Mouse (Mus musculus) neural tube, embryonic 12.5 days (tissue): ENCODE measurements around the gene Sorcs2. TPM values are rescaled to one million over a fixed set of nuclear protein-coding genes. Genes with fewer than 3 reads are reported as not detected.

Experiments used
- ATAC-seq: fragments of 200-750 bp; cut with Nextera tagmentation; 2 replicates; pipeline ENCODE4 v1.8.0; 2017; ENCODE audit warnings: low read depth, mild to moderate bottlenecking, moderate TSS enrichment, moderate library complexity; ENCODE audit not compliant: low FRiP score
- H3K27ac ChIP-seq: fragments of 300-500 bp; sonication (generic); 2 replicates; pipeline ENCODE4 v1.5.1; 2016
- H3K27me3 ChIP-seq: fragments of 300-500 bp; sonication (generic); replicated peaks from 2 replicates; pipeline ENCODE4 v1.6.1; 2016; ENCODE audit warnings: mild to moderate bottlenecking
- H3K36me3 ChIP-seq: fragments of 300-500 bp; sonication (generic); 2 replicates; pipeline ENCODE4 v1.6.1; 2016; ENCODE audit warnings: mild to moderate bottlenecking
- H3K4me1 ChIP-seq: fragments of 300-500 bp; sonication (generic); 2 replicates; pipeline ENCODE4 v1.6.1; 2016
- H3K4me2 ChIP-seq: fragments of 300-500 bp; sonication (generic); replicated peaks from 2 replicates; pipeline ENCODE4 v1.6.1; 2016; ENCODE audit warnings: mild to moderate bottlenecking
- H3K4me3 ChIP-seq: fragments of 300-500 bp; sonication (generic); 2 replicates; pipeline ENCODE4 v1.5.1; 2016
- H3K9ac ChIP-seq: fragments of 300-500 bp; sonication (generic); 2 replicates; pipeline ENCODE4 v1.6.1; 2016; ENCODE audit warnings: mild to moderate bottlenecking
- H3K9me3 ChIP-seq: fragments of 300-500 bp; sonication (generic); 2 replicates; pipeline ENCODE4 v1.6.1; 2016; ENCODE audit warnings: mild to moderate bottlenecking
- WGBS: fragments of 180-500 bp; shearing (Covaris S2); methylation state at CpG from one replicate; pipeline ENCODE4 v1.1.7; 2016; 5-methylcytosine and 5-hydroxymethylcytosine counted together
- polyA plus RNA-seq: library from polyadenylated mRNA; unstranded; fragments of >200 nt; fragmentation: Nextera tagmentation; extraction: Ambion mirVana; gene quantifications from 2 replicates; pipeline ENCODE4 v1.2.1, GENCODE M21; 2016

The Sorcs2 gene
- polyA plus RNA-seq, 1 experiment from 2014 or later = 11.0 TPM

DNA sequence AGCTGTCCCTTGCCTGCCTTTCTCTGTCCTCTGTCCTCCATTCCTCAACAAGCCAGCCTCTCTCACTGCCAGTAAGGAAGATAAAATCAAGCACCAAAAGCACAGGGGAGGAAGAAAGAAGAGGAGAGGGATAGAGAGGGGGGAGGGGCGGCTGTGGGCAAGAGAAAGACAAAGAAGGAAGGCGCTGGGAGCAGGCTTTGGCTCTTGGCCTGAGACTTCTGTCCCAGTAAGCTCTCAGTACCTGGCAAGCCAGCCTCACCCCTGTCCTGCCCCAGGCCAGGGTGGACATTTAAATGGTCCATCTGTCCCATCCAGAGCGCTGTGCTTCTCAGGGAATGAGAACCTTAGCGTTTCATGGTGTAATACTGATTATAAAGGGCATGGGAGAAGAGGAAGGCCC is 203.3 kb downstream of the Sorcs2 start:
- Histone ChIP-seq H3K4me1 (peaks cover 11% of the 10 kb centered on the region), H3K27me3 (no peaks in the 10 kb centered on the region), H3K4me3 (no peak overlapping the region), H3K9me3 (no peaks in the 10 kb centered on the region), H3K4me2 (no peak overlapping the region), H3K9ac (no peak overlapping the region), H3K36me3 (no peaks in the 10 kb centered on the region), H3K27ac (no peak overlapping the region)
- ATAC-seq = no peak
- 50% methylated on average over 4 of the region's 4 CpGs for WGBS

DNA sequence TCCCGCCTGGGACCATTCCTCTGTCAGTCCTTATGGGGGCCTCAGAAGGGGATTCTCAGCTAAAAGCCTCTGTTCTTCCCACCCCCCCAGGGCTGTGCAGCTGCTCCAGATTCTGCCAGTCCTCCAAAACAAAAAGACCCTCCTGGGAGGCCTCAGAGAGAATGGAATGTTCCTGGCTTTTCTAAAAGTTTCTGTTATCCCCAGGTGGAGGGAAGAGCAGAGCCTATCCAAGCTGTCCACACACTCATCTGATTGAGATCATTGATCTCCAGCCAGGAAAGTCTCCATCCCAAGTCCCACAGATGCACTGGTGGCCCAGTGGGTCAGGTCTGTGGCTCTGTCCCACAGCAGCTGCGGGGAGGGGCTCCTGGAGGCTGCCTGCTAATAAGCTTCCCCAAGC is 205.3 kb downstream of the Sorcs2 start:
- WGBS = 86% methylated on average over 2 of the region's 2 CpGs
- Histone ChIP-seq H3K9ac (no peak overlapping the region), H3K4me3 (no peak overlapping the region), H3K9me3 (no peaks in the 10 kb centered on the region), H3K27ac (no peak overlapping the region), H3K4me1 (peaks cover 11% of the 10 kb centered on the region), H3K36me3 (no peaks in the 10 kb centered on the region), H3K4me2 (no peak overlapping the region), H3K27me3 (no peaks in the 10 kb centered on the region)
- ATAC-seq = no peak

DNA sequence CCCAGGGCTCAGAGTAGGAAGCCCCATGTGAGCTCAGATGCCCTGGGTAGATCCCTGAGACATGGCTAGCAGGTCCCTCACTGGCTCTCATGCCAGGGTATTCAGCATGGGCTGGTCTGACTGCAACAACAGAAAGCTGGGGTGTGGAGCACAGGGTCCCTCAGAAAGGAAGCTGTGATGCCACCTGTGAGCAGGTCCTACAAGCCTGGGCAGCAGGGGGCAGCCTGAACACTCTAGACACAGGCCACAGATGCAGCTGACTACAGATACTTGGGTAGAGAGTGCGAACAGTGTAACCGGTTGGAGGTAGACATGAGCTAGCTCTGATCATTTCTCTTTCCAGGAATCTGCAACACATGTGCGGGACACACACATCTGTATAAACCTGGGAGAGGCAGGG is 206.1 kb downstream of the Sorcs2 start:
- Histone ChIP-seq H3K36me3 (no peaks in the 10 kb centered on the region), H3K4me3 (no peak overlapping the region), H3K9ac (no peak overlapping the region), H3K4me1 (peaks cover 11% of the 10 kb centered on the region), H3K4me2 (no peak overlapping the region), H3K9me3 (no peaks in the 10 kb centered on the region), H3K27ac (no peak overlapping the region), H3K27me3 (no peaks in the 10 kb centered on the region)
- ATAC-seq = no peak
- 88% methylated on average over 3 of the region's 3 CpGs for WGBS

DNA sequence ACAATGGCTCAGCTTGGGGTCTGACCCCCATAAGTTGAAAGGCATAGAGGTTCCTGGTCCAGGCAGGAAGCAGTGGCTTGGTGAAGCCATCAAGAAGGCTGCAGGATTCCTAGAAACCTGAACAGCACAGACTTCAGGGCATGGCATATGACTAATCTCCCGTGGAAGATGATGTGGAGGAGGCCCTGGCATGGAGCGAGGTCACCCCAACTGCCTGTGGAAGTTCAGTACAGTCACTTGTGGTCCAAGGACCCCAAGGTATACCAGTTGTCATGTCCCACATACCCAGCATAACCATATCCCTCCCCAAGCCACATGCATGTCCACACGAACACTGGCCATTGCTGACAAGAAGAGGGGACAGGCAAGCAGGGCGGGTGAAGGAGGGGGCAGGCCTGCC is 206.7 kb downstream of the Sorcs2 start:
- no peaks in the 10 kb centered on the region for H3K36me3 ChIP-seq
- H3K4me2 ChIP-seq = no peak overlapping the region
- no peak overlapping the region for H3K9ac ChIP-seq
- no peaks in the 10 kb centered on the region for H3K27me3 ChIP-seq
- peaks cover 11% of the 10 kb centered on the region for H3K4me1 ChIP-seq
- H3K9me3 ChIP-seq = no peaks in the 10 kb centered on the region
- 95% methylated on average over 4 of the region's 4 CpGs for WGBS
- no peak for ATAC-seq
- no peak overlapping the region for H3K4me3 ChIP-seq
- H3K27ac ChIP-seq = no peak overlapping the region

DNA sequence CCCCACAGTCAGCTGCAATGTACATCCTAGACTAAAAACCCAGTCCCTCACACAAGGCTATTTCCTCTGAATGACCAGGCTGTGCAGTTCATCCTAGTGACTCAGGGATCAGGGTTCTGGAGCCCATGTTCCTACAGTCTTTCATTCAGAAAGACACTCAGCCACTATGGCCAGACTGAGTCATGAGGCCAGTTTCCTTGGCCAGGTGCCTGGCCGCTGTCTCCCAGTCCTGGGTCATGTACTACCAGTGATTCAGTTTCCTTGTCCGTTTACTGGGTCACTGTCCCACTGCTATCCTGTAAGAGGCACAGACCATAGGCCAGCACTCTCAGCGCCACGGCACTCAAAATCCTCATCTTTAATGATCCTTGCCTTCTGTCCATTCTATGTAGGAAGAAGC is 209.6 kb downstream of the Sorcs2 start:
- no peaks in the 10 kb centered on the region; the same call in 1 of the 2 replicates for H3K4me1 ChIP-seq
- no peaks in the 10 kb centered on the region for H3K9me3 ChIP-seq
- H3K36me3 ChIP-seq = no peaks in the 10 kb centered on the region
- no peak overlapping the region for H3K9ac ChIP-seq
- no peak for ATAC-seq
- H3K4me3 ChIP-seq = no peak overlapping the region
- no peak overlapping the region for H3K4me2 ChIP-seq
- WGBS = 88% methylated on average over 4 of the region's 4 CpGs
- H3K27me3 ChIP-seq = no peaks in the 10 kb centered on the region
- no peak overlapping the region for H3K27ac ChIP-seq

DNA sequence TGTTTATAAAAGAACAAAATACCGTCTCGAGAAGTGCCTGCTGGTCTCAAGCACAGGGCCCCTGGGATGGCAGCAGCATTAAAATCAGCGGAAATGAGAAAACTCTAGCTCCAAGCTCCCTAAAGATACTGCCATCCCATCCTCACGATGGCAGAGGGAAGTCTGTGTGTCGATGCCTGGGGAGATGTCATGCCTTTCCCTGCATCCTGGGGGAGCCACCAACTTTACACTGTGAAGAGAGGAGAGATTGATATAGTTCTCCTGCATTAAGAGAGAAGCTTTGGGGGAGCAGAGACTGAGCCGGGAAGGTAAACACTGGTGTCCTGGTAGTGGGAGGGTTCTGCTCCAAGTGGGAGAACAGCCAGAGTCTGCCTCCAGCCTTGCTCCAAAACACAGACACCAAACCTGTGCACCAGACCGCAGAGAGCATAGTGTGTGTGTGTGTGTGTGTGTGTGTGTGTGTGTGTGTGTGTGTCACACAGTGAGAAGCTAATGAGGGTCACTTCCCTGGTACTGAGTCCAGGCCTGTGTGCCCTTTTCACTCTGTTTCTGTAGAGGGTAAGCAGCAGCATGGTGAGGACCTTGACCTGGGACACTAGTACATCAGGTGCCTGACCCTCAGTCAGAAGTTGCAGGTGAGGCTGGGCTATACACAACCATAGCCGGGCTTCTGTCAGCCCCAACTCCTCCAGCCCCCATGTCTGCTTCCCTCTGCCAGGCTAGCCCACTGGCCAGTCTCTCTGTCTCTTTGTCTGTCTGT is 211.5 kb downstream of the Sorcs2 start:
- Histone ChIP-seq H3K9me3 (no peaks in the 10 kb centered on the region), H3K36me3 (no peaks in the 10 kb centered on the region), H3K4me3 (no peak overlapping the region), H3K27ac (no peak overlapping the region), H3K4me1 (peaks cover 6% of the 10 kb centered on the region; the same call in 1 of the 2 replicates), H3K4me2 (no peak overlapping the region), H3K27me3 (no peaks in the 10 kb centered on the region), H3K9ac (no peak overlapping the region)
- WGBS = 71% methylated on average over 8 of the region's 8 CpGs
- ATAC-seq = no peak

DNA sequence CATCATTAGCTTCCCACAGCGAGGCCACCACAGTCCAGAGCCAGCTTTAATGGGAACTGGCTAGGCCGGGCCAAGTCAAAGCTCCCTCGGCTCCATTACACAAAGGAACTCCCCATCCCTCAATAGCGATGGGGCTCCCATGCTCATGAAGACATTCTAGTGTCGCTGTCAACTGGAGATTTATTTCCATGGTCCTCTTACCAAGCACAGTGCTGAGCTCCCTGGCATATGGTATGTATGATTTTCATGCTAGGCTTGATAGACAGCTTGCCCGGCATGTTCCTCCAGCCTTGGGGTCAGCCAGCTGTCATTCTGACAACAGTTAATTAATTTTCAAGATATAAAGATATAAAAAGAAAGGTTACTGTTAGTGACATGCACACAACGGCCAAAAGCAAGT is 215.6 kb downstream of the Sorcs2 start:
- Histone ChIP-seq H3K27me3 (no peaks in the 10 kb centered on the region), H3K9ac (no peak overlapping the region), H3K36me3 (no peaks in the 10 kb centered on the region), H3K9me3 (no peaks in the 10 kb centered on the region), H3K4me3 (no peak overlapping the region), H3K4me2 (no peak overlapping the region), H3K27ac (no peak overlapping the region), H3K4me1 (peaks cover 6% of the 10 kb centered on the region; the same call in 1 of the 2 replicates)
- ATAC-seq = no peak
- 68% methylated on average over 7 of the region's 7 CpGs for WGBS

DNA sequence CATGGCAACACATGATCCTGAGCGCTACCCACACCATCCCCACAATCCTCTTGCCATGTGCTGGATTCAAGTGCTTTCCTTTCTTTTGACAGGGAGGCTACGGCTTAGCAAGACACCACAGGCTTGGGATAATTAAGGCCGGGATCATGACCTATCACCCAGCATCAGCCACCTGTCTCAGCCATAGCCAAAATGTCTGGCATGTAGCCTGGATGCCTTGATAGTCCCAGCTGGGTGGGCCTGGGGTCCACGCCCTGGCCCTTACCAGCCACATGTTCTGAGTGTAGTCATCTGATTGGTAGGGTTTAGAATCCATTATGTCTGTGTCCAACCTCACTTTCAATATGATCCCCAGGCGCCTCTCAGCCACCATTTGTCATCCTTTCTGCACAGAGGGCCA is 218.2 kb downstream of the Sorcs2 start:
- WGBS = 85% methylated on average over 5 of the region's 5 CpGs
- no peak overlapping the region for H3K4me3 ChIP-seq

DNA sequence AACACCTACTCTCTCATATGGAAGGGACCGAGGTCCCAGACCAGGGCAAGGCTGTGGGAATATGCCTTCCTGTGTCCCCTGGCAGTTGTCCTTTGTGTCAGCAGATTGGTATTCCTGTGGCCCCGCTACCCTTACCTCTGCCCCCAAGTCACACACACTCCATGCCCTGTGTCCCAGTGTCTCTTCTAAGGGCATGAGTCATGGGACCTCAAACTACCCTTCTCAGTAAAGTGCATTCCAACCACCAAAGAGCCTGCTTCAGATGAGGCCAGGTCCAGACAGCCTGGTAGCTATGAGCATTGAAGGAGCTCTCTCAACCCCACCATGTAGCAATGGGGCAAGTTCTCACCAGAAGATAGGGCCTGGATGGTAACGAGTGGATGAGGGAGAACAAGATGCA is 219.2 kb downstream of the Sorcs2 start:
- H3K9ac ChIP-seq = no peak overlapping the region
- ATAC-seq = no peak
- WGBS = 95% methylated on average over 3 of the region's 3 CpGs

More for the DNA sequence above, 218.2 kb downstream of the Sorcs2 start:
- H3K27ac ChIP-seq = no peak overlapping the region
- no peak overlapping the region for H3K9ac ChIP-seq
- ATAC-seq = no peak
- peaks cover 18% of the 10 kb centered on the region for H3K4me1 ChIP-seq
- no peaks in the 10 kb centered on the region for H3K36me3 ChIP-seq
- H3K9me3 ChIP-seq = no peaks in the 10 kb centered on the region
- H3K27me3 ChIP-seq = no peaks in the 10 kb centered on the region
- no peak overlapping the region for H3K4me2 ChIP-seq

DNA sequence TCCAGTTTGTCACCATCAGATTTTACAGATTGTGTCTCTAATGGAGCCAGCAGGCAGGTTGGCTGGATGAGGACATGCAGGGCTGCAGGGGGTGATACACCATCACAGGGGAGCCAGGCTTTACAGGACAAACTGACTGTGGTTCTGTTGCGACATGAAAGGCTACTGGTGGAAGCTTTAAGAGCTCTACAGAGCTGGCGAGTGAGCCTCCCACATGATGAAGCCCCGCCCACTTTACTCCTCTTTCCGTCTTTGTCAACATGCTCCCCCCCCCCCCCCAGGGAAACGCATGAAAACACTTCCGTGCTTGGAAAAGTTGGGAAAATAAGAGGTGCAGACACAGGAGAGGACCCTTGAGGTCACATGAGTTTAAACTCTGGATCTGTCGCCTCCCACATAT is 219.7 kb downstream of the Sorcs2 start:
- no peak for ATAC-seq

More for the DNA sequence above, 219.2 kb downstream of the Sorcs2 start:
- Histone ChIP-seq H3K9me3 (no peaks in the 10 kb centered on the region), H3K27me3 (no peaks in the 10 kb centered on the region), H3K27ac (no peak overlapping the region), H3K4me2 (no peak overlapping the region), H3K36me3 (no peaks in the 10 kb centered on the region), H3K4me1 (peaks cover 18% of the 10 kb centered on the region), H3K4me3 (no peak overlapping the region)

DNA sequence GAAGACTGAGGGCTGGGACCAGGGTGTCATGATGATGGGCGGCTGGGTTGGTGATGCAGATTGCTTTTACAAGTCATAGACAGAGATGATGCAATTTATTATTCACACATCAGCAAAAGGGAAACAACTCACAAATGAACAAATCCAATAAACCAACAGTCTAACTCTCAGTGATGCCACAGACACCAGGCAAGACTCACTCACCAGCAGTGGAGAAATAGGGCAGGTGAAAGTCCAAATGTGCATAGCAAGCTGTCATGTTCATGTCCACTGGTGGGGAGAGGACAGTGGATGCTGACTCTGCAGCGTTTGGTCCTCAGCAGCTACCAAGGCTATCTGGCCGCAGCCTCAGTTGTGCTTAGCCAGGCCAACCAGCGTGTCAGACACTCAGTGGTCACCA is 221.1 kb downstream of the Sorcs2 start:
- Histone ChIP-seq H3K9ac (no peak overlapping the region), H3K36me3 (no peaks in the 10 kb centered on the region), H3K9me3 (no peaks in the 10 kb centered on the region), H3K27ac (no peak overlapping the region), H3K4me1 (peaks cover 13% of the 10 kb centered on the region), H3K4me2 (no peak overlapping the region), H3K27me3 (0 out of 2 replicates have a peak, but pooled peaks cover 9% of the 10 kb centered on the region), H3K4me3 (no peak overlapping the region)
- WGBS = 96% methylated on average over 4 of the region's 4 CpGs
- ATAC-seq = no peak

More for the DNA sequence above, 219.7 kb downstream of the Sorcs2 start:
- Histone ChIP-seq H3K4me3 (no peak overlapping the region), H3K9ac (no peak overlapping the region), H3K27ac (no peak overlapping the region), H3K4me1 (peaks cover 18% of the 10 kb centered on the region), H3K27me3 (no peaks in the 10 kb centered on the region), H3K4me2 (no peak overlapping the region), H3K9me3 (no peaks in the 10 kb centered on the region), H3K36me3 (no peaks in the 10 kb centered on the region)
- WGBS = 60% methylated on average over 7 of the region's 7 CpGs

DNA sequence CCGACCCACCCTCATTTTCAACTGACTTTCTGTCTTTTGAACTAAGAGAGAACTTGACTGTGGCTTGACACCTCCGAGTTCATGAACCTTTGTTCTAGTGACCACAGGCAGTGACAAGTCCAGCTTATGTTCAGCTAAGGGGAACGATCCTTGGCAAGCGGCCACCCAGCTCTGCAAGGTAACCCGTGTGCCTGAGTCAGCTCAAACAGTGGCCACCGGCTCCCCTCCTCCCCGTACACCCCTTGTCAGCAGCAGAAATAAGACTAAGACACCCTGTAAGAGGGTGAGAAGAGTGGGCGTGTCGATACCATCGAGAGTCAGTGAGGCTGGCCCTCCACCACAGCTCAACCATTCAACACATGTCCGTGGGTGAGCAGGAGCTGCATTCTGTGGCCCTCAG is 221.5 kb downstream of the Sorcs2 start:
- no peak overlapping the region for H3K27ac ChIP-seq
- no peak overlapping the region for H3K9ac ChIP-seq
- ATAC-seq = no peak
- H3K9me3 ChIP-seq = no peaks in the 10 kb centered on the region
- no peaks in the 10 kb centered on the region for H3K36me3 ChIP-seq
- WGBS = 93% methylated on average over 11 of the region's 11 CpGs
- H3K4me3 ChIP-seq = no peak overlapping the region
- no peak overlapping the region for H3K4me2 ChIP-seq
- H3K27me3 ChIP-seq = 0 out of 2 replicates have a peak, but pooled peaks cover 11% of the 10 kb centered on the region
- peaks cover 13% of the 10 kb centered on the region for H3K4me1 ChIP-seq

DNA sequence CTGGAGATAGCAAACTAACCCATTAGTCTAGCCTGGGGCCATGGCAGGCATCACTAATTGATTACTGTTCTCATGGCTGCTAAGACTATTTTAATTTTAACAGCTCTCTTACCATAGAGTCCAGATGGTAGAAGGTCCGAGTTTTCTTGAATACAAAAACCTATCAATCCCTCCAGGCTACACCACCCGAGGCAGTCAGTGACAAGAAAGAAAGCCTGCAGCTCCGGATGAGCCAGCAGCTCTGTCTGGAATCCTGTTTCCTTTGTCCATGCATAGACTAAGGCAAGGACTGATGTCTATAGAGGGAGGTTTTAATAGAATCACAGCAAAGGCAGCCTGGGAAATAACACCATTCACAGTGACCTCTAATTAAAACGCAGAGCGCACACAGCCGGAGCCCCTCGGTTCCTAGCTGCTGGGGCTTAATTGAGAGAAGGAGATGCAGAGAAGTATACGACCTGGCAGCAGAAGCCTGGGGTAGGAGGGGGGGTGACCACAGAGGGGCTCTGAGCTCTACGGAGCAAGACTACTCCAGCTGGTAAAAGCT is 223.3 kb downstream of the Sorcs2 start:
- ATAC-seq = peak; percentile 85

More for the DNA sequence above, 223.3 kb downstream of the Sorcs2 start:
- Histone ChIP-seq H3K4me3 (no peak overlapping the region), H3K36me3 (no peaks in the 10 kb centered on the region), H3K4me1 (peaks cover 18% of the 10 kb centered on the region), H3K9me3 (no peaks in the 10 kb centered on the region), H3K4me2 (no peak overlapping the region), H3K9ac (no peak overlapping the region), H3K27me3 (0 out of 2 replicates have a peak, but pooled peaks cover 11% of the 10 kb centered on the region), H3K27ac (no peak overlapping the region)
- 12% methylated on average over 9 of the region's 9 CpGs for WGBS
